Mouse (Mus musculus) kidney, adult 2 months (tissue): ENCODE data around the gene Inpp5k.

Source experiments
- CTCF ChIP-seq: fragments of 200-500 bp; conservative IDR thresholded peaks from 2 replicates; pipeline ENCODE4 v1.5.1; 2011; ENCODE audit warnings: low read depth, mild to moderate bottlenecking, control low read depth, low read length, moderate library complexity, mixed read lengths; ENCODE audit not compliant: insufficient read depth, insufficient read length
- POLR2A ChIP-seq: fragments of 200-500 bp; IDR thresholded peaks from one replicate; pipeline ENCODE4 v1.6.1; 2011; ENCODE audit warnings: low read depth, low read length, control low read depth

GRCm38 (mm10) chr11:75649155-75649561 is 18.4 kb downstream of the Inpp5k start:
- TF ChIP-seq CTCF (no peak), POLR2A (no peak)
